Mouse (Mus musculus) mouse embryonic stem cell (cell line): ENCODE results near the gene Ssxb8.
"Not testable (repeated sequence)": the region's sequence is repeated elsewhere in the genome, so short reads cannot be mapped to it uniquely, and the experiment has no call there.

Experiments used
- in situ Hi-C, 2 experiments: fragments of 300-500 bp; cut with MboI; formaldehyde crosslinking; loops; 1 replicate in 1 of 2; 3 replicates in 1 of 2; pipeline ENCODE4 v1.14.3; 2019 to 2020; ENCODE audit warnings: low sequenced_read_pairs in 2 of 2, low pct_unique_long_range_greater_than_20kb in 1 of 2, mixed read lengths in 1 of 2; ENCODE audit not compliant: unreplicated experiment in 1 of 2

Gene Ssxb8

GRCm38 (mm10) chrX:8690744-8691143 is at the start of gene Ssxb8:
Gene Ssxb8, minus strand, starts transcription at chrX:8690844.
- in situ Hi-C loops, result not testable (repeated sequence)

GRCm38 (mm10) chrX:8732907-8733306 is 42.3 kb upstream of the Ssxb8 start:
- in situ Hi-C loops, result no loop called here

DNA sequence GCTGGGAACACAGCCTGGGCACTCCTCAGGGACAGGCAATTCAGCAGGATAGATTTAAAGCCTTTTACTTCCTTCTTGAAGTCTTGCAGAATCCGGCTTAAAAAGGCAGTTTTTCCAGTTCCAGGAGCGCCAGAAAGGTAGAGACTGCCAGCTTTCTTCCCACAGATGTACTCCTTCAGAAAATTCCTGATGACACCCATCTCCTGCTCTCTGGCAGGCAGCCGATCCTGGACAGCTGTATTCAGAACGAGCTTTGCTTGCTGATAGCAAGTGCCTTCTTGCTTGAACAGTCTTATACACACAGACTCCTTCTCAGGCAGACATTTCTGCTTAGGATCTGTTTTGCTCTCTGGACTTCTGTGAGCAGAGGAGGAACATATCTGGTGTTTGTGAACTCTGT is 27.6 kb downstream of the Ssxb8 start:
- in situ Hi-C loops, result loop anchor here in 1 of 2 experiments (25.0 kb wide), 1 partner anchor 351 kb away; no protein-coding TSS in a partner anchor
